Mouse (Mus musculus): ENCODE data around the gene Kcnk2. TPM values are rescaled to one million over a fixed set of nuclear protein-coding genes. Genes with fewer than 3 reads are reported as not detected.

Gene Kcnk2
- total RNA-seq, 4 experiments from 2014 or later, result 60.6 to 71.5 (median 66.0) TPM

- DNase-seq (ENCODE audit: low spot score in 2 of 2), result no peak
Measured at GRCm38 (mm10) chr1:189219051-189219450, 183.0 kb downstream of the Kcnk2 start.

- no peak for DNase-seq (ENCODE audit: low spot score in 2 of 2)
Measured at GRCm38 (mm10) chr1:189217751-189218564, 184.1 kb downstream of the Kcnk2 start.

DNA sequence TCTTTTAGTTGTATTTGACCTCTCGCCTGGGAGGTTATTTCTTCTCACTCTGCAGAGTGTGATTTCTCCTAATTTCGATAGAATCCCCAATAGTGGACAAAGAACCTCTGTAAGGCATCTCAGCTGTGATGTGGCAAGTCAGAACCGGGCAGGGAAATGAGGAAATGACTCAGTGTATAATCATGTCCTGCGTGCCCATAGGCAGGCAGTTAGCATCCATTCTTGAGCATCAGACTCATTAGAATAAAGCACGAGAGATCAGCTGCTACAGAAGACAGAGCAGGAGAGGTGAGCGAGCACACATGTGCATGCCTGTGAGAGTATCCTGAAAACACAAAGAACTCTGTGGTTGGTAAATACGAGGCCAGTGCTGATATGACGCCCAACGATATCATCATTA lies 186.9 kb downstream of the Kcnk2 start:
- no peak for DNase-seq (ENCODE audit: low spot score in 2 of 2)

- DNase-seq (ENCODE audit: low spot score in 2 of 2), result no peak
Measured at GRCm38 (mm10) chr1:189214477-189214876, 187.6 kb downstream of the Kcnk2 start.

- no peak for DNase-seq (ENCODE audit: low spot score in 2 of 2)
Measured at GRCm38 (mm10) chr1:189209715-189210108, 192.4 kb downstream of the Kcnk2 start.

- no peak for DNase-seq (ENCODE audit: low spot score in 2 of 2)
Measured at GRCm38 (mm10) chr1:189209029-189209714, 192.9 kb downstream of the Kcnk2 start.

DNA sequence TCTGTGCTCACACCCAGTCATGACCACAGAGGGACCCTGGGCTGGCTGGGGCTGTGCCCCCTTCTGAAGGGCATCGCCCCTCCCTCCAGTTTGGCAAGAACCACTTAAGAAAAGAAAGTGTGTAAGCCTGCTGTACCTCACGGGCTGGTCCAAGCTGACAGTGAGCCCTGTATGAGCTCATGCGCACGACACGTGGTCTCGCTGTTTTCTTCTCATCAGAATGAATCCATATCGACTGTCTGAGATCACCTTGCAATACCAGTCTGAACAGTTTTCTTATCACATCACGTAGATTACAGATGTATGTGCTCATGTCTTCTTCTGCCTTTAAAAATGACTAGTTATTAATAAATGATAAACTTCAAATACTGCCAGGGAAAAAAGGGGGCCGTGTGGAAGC lies 193.5 kb downstream of the Kcnk2 start:
- no peak for DNase-seq (ENCODE audit: low spot score in 2 of 2)

DNA sequence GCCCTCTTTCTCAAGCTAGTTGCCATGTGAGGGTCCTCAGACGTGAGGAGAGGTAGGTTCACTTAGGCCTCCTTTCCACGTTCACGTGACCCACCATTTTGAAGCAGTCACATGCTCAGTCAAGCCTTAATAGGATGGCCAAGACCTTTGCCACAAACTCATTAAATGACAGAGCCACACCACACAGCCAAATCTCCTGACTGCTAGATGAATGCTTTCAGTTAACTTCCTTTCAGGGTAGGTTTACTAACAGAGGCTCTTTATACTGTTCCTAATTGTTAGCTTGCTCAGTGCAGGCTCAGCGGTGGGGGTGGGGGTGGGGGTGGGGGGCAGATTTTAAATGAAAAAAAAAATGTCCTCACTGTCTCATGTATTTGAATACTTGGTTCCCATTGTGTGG lies 206.3 kb downstream of the Kcnk2 start:
- no peak for DNase-seq (ENCODE audit: low spot score in 2 of 2)

- peak in 1 of 2 experiments; percentile 70 for DNase-seq (ENCODE audit: low spot score in 2 of 2)
Measured at GRCm38 (mm10) chr1:189187737-189188390, 214.2 kb downstream of the Kcnk2 start.

GRCm38 (mm10) chr1:189185206-189185750 lies 216.8 kb downstream of the Kcnk2 start:
- no peak for DNase-seq (ENCODE audit: low spot score in 2 of 2)

GRCm38 (mm10) chr1:189177746-189178145 lies 224.3 kb downstream of the Kcnk2 start:
- DNase-seq (ENCODE audit: low spot score in 2 of 2), result no peak

DNA sequence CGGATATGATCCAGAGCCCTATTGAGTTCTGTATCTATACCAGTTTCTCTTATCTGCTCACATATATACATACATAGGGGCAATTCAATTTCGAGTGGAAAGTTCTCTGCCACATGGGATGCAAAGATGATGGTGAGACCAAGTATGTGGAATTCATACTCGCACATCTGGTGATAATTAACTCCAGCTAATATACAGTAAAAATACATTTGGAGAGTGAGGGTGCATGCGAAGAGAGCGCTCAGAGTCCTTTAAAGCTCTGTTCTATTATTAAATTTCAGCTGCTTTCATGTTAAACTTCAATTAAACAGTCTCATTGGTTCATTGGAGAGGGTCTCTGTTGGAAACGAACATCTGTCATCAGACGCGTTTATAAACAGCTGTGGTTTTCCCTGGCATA lies 228.6 kb downstream of the Kcnk2 start:
- DNase-seq (ENCODE audit: low spot score in 2 of 2), result no peak

DNA sequence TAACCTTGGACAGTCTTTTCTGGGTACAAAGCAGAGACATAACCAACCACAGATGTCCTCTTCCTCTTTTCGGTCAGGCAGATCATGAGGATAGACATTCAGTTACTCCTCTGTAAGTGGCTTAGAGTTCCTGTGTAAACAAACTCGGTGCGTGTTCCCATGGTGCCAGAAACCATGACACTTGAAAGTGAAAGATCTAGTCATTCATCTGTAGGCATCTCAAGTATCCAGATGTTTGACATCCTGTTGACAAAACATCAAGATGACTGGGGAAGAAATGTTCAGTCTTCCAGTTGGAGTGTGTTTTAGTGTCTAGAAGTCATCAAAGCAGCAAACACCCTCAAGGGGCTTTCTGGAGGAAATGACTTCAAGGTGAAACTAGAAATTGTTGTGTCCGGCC lies 230.9 kb downstream of the Kcnk2 start:
- DNase-seq (ENCODE audit: low spot score in 2 of 2), result no peak

- DNase-seq (ENCODE audit: low spot score in 2 of 2), result no peak
Measured at GRCm38 (mm10) chr1:189165756-189166155, 236.3 kb downstream of the Kcnk2 start.

DNA sequence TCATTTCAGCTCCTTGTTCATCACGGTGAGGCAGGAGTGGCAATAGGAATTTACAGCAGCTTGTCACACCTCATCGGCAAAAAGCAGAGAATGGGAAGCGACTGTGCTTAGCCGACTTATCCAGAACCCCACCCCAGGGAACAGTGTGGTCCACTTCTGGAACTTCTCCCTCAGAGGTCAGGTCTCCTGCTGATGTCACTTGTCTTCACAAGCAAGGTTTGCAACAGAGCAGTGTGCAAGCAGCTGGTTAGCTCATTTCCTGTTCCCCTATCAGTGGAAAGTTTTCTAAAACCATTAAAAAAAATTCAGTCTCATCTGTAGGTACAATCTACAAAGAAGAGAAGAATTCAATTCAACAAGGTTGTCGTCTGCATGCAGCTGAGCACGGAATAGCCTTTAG lies 236.9 kb downstream of the Kcnk2 start:
- no peak for DNase-seq (ENCODE audit: low spot score in 2 of 2)

DNA sequence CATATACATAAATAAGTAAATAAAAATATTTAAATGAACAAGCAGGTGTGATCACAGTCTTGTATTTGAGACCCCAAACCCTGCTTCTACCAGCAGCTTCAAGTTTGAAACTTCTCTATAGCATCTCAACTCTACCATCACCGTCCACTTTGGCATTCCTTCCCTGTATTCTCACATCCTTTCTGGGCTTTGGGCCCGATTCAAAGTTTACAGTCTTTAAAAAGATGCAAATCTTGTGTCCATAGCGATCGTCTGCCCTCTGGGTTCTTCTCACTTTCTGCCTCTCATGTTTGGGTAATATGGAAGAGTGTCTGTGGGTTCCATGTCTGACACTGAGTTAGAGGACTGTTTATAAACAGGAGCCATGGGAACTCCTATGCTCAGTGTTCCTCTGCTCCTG lies 237.4 kb downstream of the Kcnk2 start:
- DNase-seq (ENCODE audit: low spot score in 2 of 2), result no peak

DNA sequence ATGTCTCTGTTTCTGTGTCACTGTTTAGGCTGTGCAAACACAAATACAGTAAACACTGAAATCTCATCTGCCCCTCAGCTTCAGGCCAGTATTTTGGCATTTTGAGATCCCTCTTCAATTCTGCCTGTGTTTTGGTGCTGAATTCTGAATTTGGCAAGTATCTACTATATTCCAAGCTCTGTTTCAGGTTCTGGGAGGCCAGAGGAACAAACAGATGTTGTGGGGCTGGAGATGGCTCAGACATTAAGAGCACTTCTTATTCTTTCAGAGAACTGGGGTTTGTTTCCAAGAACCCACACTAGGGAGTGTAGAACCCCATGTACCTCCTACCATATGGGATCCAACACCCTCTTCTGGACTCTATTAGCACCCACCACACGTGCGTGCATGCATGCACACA lies 237.8 kb downstream of the Kcnk2 start:
- DNase-seq (ENCODE audit: low spot score in 2 of 2), result no peak

Small RNA genes within 50 kb of the gene (microRNA-seq; reads per million reads assigned to microRNA genes)
- 0 reads per million in 2 experiments for gene Gm24092
